Mouse (Mus musculus): ENCODE results near the gene Mast2. TPM values are rescaled to one million over a fixed set of nuclear protein-coding genes. Genes with fewer than 3 reads are reported as not detected.

Gene Mast2
- 81.8 and 130 TPM in 2 replicates for polyA plus RNA-seq (2012; rRNA removed)

DNA sequence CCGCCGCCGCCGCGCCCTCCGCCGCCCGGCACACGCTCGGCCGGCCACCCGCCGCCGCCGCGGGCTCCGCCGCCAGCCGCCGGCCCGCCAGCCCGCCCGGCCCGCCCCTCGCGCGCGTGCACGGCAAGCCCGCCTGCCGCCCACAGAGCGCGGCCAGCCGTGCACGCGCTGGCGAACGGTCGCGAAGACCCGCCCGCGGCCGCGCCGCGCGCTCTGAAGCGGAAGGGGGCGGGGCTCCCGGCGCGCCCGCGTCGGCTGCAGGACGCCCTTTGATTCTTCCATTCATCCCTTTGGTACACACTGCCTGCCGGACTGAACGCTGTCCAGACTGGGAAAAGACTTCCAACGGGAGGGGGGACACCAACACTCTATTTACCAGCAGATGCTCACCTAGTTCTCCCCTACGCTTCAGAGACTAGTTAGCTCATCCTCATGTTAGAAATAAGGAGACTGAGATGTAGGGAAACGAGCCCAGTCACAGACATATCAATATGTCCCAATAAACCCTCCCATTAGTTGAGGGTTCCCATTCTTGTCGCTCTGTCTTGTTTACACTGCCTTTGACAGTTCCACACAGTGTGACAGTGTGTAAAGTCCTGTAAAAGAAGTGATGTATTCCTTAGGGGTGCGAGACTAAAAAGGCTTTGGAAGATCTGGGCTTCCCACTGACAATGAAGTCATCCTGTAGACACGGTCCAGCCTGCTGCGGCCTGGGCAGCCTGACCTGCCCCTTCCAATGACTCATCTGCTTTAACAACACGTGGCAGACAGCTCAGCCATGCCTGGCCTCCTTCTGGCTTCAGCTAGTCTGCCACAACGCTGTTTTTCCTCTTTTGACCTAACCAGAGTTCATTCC, at the start of gene Mast2:
Mast2 (minus strand) TSS at position 58 of the 856 bp plus-strand sequence.

DNA sequence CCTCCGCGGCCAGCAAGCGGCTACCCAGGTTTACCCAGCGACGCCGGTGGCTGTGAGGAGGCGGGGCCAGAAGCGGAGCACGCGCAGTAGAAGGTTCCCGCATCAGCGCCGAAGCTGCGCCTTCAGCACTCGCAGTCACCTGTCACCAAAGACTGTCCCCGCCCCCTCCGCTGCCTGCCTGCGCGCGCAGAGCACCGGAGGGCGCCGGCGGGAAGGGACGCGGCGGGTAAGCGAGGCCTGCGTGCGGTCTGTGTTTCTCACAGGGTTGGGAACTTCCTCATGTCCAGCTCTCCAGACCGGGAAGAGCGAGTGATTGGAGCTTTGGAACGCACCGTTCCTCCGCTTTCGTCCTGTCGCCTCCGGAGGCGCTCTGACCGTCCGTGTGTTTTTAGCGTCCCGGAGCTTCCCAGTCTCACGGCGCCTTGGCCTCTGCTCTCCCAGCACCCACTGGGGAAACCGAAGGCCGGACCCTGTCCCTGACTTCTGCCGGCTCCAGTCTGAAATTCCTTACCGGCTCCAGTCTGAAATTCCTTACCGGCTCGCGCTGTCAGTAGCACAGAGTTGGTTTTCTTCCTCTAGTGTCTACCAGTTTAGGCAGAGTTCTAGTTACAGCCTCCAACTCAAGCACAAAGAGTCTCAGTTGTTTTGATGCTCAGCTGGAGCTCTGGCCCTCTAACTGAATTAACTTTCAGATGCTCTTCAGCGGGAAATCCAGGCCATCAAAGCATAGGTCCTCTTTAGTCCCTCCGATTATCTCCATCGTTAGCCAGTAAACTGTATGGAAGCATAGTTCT, 43.6 kb upstream of the Mast2 start, which contains the start of gene Ipp:
Ipp (plus strand) TSS at position 125 of the 794 bp plus-strand sequence.

Other genes with a start within 250 kb of the Mast2 start
- 17.8 and 24.6 TPM in 2 replicates for gene Pik3r3, start 242.6 kb downstream of the Mast2 start, polyA plus RNA-seq (2012; rRNA removed)
- 1.1 and 1.7 TPM in 2 replicates for gene Ipp, start 43.4 kb upstream of the Mast2 start, polyA plus RNA-seq (2012; rRNA removed)
- 2.3 and 2.6 TPM in 2 replicates for gene Tmem69, start 91.8 kb upstream of the Mast2 start, polyA plus RNA-seq (2012; rRNA removed)
- gene Gpbp1l1, start 93.5 kb upstream of the Mast2 start, polyA plus RNA-seq (2012; rRNA removed): 18.0 and 32.4 TPM in 2 replicates
- 46.2 and 60.7 TPM in 2 replicates for gene Ccdc17, start 132.5 kb upstream of the Mast2 start, polyA plus RNA-seq (2012; rRNA removed)
- gene Nasp, start 163.8 kb upstream of the Mast2 start, polyA plus RNA-seq (2012; rRNA removed): 2.1 and 3.8 TPM in 2 replicates
- gene Akr1a1, start 187.5 kb upstream of the Mast2 start, polyA plus RNA-seq (2012; rRNA removed): 495 and 544 TPM in 2 replicates
- 37.5 and 56.0 TPM in 2 replicates for gene Prdx1, start 221.4 kb upstream of the Mast2 start, polyA plus RNA-seq (2012; rRNA removed)
- 7.6 and 10.1 TPM in 2 replicates for gene Mmachc, start 244.2 kb upstream of the Mast2 start, polyA plus RNA-seq (2012; rRNA removed)
- gene Ccdc163, start 244.3 kb upstream of the Mast2 start, polyA plus RNA-seq (2012; rRNA removed): 32.7 and 45.1 TPM in 2 replicates

Data from ovary, adult 2 months (tissue).